Mouse (Mus musculus) lung, postnatal 4 days (tissue): Measurements from ENCODE around the gene Ppp4r2.

Experiments
- DNase-seq, 2 experiments: peaks; one replicate each; pipeline ENCODE4 v3.0.0; 2021

Gene Ppp4r2

DNA sequence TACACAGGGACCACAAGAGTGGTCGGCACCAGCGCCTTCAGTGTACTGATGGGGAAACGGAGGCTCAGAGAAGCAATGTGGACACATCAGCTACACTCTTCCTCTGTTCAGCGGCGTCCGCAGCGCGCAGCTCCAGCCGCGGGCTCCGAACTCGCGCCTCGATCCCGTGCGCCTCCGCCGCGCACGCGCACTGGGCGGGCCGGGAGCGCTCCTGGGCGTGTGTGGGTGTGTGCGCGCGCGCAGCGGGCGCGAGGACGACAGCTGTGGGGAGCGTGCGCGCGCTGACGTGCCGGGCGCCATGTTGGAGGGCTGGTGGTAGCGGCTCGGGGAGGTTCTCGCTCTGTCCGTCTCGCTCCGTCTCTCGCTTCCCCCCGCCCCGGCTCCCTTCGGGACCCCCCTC lies at the start of gene Ppp4r2:
Gene Ppp4r2 (plus strand): TSS at position 268 of the 400 bp plus-strand sequence.
- DNase-seq: peak; percentile 93 to 95

DNA sequence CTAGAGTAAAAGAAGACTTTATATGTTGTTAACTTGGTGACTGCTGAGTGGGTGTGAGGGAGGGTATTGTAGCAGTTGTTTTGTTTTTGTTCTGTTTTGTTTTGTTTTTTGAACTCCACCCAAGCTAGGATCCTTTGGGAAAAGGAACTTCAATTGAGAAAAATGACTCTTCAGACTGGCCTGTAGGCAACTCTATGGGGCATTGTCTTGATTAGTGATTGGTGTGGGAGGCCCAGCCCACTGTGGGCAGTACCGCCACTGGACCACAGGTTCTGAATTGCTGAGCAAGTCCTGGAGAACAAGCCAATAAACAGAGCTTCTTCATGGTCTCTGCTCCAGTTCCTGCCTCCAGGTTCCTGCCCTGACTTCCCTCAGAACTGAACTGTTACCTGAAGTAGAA lies 45.7 kb upstream of the Ppp4r2 start:
- no peak for DNase-seq

DNA sequence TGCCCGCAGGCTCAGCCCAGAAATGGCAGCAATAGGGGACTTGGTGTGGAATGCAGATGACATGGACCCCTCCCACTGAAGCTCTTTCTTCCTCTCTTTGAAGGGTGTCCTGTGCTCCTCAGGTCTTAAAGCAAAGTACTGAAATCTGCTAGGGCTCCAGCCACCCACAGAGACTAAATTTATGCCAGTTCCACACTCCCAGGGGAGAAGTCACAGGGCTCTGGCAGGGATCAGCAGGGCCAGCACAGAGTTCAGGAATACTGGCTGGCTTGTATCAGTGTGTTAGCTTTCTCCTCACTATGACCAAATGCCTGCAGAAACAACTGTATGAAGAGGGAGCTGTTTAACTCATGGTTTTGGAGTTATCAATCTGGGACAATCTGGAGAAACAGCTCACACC lies 44.3 kb upstream of the Ppp4r2 start:
- DNase-seq: no peak

DNA sequence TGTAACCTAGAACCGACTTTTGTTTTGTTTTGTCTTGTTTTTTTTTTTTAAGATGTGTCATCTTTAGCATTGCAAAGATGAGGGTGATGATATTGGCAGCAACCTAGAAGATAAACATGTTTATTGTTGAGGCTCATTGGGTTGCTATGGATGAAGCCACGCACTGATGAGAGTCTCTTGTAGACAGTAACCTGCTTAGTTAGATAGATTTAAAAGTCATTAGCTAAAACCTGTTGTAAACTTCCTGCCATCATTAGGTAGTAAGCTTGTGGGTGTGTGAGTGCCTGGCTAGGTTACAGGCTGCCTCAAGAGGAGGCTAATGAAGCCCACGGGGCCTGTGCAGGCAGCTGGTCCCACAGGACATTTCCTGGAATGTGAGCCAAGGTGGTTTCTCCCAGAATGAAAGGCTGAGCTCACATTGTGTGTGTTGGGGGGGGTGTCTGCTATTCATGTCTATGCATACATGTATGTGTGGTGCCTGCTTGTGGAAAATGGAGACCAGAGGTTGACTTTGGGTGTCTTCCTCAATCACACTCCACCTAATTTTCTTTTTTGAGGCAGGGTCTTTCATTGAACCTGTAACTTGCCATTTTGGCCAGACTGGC lies 41.3 kb upstream of the Ppp4r2 start:
- no peak for DNase-seq

DNA sequence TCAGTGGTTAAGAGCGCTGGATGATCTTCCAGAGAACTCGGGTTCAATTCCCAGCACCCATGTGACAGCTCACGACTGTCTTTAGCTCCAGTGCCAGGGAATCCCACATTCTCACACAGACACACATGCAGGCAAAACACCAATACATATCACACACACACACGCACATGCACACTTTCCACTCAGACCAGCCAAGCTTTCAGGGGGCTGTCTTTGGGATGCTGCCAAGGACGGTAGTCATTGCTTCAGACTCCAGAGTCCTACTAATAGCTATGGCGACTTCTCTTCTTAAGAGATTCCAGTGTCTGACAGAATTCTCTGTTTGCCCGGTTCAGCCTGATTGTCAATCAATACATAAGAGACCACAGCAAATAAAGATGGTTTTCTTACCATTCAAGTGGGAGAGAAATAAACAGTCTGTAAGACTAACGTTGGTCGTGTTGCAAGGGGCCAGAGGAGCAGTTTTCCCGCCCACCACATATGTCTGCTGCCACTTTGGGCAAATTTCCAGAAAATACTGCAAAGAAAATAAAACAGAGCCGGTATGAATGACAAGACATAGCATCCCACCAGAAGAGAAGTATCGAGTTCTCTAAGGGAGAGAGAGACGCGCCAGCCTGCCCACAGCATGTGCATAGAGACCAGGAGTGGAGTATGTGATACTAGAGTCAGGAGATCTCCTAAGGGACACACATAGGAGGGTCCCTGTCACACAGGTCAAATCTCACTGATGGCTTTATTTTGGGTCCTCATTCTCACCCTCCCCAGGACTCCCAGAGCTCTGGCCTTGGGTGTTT lies 40.3 kb upstream of the Ppp4r2 start:
- peak; percentile 14 to 36 for DNase-seq

DNA sequence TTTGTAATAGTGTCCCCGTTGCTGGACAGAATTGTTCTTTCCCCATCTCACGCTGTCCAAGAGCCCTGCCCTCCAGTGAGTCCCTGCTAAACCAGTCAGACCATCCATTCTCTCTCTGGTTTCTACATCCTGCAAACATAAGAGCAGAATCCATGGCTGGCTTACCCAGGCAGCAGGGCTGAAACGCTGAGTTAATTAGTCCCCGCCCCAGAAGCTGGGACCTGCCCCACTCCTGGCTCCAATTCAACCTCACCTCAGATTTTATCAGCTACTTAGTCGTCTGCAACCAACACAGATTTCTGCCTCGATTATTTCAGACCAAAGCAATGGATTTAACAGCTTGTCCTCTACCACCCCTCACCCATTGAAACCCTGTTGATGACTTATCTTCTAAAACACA lies 37.6 kb upstream of the Ppp4r2 start:
- DNase-seq: no peak

DNA sequence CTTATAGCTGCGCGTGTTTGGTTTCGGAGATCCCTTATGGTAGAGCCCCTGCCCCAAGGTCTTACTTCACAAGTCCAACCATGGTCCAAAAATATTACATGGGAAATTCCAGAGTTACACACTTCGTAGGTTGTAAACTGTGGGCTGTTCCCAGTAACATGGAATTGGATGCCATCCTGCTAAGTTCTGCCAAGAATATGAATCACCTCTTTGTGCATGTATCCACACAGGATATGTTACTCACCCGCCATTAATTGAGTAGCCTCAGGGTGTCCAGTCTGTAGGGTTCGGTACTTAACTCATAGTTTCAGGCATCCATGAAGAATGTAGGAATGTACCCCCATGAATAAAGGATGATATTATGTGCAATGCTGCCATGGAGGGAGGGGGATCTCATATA lies 34.1 kb upstream of the Ppp4r2 start:
- DNase-seq: no peak

DNA sequence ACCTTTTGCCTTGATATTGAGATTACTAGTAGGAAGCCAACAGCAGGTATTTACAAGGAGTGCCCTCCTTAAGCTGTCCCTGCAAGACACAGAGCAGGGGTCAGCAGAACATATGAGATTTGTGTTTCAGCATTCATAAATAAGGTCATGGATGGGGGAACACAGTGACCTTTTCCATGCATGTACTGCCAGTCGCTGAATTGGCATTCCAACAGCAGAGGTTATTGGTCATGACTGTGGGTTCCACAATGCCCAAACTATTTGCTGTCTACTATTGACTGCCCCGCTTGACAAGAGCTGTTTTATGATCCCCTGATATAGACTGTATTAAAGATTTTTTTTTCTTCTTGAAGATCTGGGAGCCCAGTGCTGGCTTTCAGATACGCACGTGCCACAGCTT lies 33.7 kb upstream of the Ppp4r2 start:
- no peak for DNase-seq

DNA sequence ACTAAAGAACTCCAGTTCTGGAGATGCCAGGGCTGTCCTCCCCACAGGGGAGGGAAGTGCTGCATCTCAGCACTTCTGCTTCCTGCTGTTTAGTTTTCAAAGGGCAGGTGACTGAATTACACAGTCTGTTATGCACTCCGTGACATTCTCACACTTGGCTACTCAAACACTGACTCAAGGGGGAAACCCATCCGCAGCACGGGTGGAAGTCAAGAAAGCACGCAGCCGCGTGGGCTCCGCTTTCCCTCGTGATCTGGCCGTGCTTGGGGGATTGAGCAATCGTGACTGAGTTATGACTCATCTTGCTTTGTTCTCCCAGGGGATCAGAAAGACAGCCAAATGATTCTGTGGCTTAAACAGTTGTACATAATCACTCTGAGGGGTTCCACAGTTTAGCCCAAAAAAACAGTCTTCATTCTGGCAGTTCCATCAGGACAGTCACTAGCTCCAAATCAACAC lies 32.9 kb upstream of the Ppp4r2 start:
- DNase-seq: peak; percentile 31 to 36

DNA sequence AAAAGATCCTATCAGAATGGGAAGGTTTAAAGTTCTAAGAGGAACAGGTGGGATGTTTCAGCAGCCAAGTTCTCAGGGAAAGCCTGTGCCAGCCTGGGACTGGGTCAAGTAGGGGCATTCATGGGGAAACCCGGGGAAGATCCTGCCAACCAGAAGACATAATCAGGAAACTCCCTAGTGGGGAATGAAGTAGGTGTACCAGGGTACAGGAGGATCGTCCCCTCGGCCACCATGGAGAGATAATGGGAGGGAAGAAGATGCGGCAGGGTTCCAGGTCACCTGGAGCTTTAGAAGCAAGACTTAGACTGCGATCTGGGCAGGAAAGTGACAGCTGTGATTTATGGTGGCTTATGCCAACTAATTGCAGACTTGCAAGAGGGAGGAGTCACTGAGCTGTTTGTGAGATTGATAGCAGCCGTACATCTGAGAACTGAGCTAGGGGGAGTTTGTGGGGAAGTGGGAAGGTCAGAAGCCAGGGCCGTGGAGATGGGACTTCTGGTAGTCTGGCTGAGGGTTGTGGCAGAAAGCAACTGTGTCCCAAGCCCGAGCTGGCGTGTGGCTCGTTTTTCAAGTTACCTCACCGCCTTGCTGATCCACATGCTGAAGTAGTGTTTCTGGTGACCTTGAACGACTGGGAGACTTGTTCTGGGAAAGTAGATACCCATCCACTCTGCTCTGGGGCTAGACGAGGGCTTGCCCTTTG lies 30.9 kb upstream of the Ppp4r2 start:
- DNase-seq: no peak

DNA sequence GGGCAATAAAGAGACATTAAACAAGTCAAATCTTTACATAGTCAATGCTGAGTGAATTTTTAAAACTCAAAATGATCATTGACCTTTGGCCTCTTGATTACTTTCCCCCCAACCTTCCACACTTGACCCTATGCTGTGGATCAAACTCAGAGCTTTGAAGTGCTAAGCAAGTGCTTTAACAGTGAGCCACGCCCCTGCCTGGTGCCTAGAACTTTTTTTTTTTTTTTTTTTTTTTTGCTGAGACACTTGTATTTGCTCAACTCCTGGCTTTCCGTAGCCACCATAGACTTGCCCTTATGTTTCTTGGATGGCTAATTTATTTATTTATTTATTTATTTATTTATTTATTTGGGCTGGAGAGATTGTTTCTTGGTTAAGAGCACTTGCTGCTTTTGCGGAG lies 30.2 kb upstream of the Ppp4r2 start:
- DNase-seq: no peak

DNA sequence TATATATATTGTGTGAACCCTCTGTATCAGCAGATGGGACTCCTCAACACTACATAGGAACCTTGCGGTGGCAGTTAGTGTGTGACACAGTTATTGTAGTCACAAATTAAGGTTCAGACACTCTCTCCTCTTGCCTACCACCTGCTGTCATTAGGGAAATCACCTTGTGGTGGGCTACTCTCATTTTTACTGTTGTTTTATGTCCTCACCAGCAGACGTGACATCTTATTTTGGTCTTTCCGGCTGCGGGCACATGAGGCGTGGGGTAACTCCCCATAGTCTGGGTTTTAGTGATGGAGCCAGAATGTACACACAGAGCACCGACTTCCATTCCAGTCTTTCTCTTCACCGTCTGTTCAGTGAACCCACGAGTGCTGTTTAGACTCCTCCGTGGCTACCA lies 26.2 kb upstream of the Ppp4r2 start:
- DNase-seq: no peak

DNA sequence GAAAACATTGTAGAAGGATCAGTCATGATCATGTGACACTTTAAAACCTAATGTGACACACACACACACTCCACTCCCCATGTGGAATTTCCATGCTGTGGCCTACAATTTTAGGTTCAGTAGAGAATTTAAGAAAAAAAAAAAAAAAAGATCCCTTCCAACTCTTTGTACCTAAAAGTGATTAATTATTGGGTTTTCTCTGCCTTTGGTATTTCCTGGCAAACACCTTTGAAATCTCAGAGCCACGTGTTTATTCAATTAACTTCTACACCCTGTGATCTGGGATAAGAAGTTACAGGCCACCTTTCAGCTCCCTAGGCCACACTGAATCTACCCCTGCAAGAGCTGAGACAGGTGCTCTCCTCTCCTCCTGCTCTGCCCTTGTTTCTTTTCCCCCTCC lies 25.7 kb upstream of the Ppp4r2 start:
- DNase-seq: no peak

DNA sequence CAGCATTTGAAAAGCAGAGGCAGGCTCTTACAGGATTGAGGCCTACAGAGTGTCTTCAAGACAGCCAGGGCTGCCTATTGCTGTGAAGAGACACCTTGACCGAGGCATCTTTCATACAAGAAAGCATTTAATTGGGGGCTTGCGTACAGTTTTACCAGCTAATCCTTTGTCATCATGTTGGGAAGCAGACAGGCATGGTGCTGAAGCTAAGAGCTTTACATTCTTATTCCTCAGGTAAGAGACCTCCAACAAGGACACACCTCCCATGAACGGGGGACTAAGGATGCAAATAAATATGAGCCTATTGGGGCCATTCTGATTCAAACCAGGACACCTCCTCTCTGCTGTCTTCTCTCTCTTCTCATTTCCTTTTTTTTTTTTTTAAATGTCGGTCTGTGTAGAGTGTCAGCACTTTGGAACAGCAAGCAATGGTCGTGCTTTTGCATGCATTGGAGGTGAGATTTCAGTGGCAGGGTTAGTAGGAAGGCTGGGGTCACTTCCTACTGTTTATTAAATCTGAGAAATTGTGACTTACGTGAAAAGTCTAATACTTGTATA lies 25.1 kb upstream of the Ppp4r2 start:
- DNase-seq: no peak

DNA sequence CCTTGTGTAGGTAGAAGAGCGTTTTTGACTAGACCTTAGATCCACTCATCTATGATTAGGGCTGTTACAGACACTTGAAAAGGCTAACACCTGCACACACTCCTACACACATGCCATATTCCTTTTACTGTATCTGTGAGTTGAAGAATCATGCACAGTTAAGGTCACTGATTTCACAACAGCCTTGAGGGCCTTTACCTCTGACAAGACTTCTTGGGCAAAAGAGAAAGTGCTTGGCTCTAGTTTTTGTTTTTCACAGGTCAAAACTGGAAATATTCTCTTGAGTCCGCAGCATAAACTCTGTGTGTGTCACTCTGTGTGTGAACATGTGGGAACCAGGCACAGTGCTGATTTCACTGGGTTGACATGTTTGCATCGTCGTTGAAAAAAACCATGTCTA lies 23.3 kb upstream of the Ppp4r2 start:
- no peak for DNase-seq

DNA sequence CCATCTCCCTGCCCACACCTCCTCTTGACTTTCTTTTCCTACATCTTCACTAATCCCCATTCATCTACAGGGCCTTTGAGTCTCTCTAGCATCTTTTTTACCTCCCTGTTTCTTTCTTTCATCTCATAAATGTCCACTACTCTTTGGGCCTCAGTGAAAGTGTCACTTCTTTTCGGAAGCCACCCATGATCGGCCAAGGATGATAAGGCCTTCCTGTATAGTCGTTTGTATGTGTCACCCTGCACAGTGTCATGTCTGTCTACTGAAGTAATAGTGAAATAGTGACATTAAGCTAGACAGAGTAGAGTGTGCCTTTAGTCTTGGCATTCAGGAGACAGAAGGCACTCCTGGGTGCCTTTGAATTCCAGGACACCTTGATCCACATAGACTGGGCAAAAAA lies 21.7 kb upstream of the Ppp4r2 start:
- no peak for DNase-seq

DNA sequence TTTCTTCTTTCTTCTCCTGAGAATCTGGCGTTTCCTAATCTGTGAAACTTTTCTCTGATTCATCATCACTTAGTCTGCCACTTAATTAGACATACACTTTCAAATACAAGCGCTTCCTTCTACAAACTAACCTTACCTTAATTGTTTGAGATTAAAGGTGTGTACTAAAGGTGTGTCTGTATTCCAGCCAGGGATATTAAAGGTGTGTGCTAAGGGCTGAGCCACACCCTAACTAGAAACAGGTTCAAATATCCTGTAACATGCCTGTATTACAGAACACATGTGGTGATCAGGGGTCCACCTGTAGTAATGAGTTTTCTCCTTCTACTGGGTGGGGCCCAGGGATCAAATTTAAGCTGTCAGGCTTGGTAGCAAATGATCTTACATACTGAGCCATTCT lies 12.1 kb upstream of the Ppp4r2 start:
- DNase-seq: no peak

DNA sequence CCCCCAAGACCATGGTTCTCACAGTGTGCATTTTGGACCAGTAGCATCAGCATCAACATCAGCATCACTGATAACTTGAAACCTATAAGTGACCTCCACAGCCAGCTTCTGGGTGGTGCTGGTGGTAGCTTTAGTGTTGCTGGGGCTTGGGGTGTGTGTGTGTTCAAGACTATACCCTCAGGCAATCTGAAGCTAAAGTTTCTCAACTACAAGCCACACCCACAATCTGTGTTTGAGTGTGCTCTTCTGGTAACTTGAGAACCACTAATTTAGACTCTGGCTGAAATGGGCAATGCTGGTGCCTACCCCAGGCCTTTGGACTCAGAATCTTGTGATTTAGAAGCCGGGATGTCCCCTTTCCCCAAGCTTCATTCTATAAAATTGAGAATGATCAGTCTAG lies 10.1 kb upstream of the Ppp4r2 start:
- DNase-seq: no peak

DNA sequence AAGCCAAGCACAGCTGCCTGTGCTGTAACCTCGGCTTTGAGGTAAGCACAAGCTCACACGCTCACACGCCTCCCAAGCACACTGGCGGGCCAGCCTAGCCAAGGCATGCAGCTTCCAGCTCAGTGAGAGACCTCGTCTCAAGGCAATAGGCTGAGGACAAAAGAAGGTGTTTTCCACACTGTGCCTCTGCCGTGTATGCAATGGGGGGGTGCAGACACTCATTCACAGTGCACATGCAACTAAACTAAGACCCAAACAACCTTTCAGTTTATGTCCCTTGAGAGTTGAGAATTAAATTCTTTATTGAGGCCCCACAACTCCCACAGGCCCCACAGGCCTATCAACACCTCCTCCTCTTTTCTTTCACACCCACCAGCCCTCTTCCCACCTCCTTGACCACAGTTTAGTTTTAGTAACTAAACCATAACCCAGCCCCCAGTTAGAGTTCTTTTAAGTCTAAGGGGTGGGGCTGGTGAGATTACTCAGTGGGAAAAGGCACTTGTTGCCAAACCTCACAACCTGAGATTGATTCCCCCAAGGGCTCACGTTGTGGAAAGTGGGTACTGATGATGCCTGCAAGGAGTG lies 8.9 kb upstream of the Ppp4r2 start:
- DNase-seq: no peak

DNA sequence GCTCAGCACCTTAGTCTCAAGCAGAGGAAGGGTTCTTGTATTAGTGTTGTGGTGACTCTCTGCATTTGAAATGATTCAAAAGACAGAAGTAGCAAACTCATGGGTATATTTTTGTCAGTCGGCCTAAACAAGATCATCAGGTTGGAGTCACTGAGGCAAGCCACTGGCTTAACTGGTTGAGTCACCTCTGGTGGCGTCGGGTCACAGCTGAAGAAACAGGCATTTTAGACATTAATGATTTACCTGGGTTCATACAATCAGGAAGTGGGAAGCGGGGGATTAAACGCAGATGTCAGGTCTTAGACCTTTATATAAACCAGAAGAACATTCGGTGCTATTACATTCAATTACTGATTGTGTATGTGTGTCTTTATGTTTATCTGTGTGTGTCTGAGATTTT lies 7.4 kb upstream of the Ppp4r2 start:
- DNase-seq: no peak

DNA sequence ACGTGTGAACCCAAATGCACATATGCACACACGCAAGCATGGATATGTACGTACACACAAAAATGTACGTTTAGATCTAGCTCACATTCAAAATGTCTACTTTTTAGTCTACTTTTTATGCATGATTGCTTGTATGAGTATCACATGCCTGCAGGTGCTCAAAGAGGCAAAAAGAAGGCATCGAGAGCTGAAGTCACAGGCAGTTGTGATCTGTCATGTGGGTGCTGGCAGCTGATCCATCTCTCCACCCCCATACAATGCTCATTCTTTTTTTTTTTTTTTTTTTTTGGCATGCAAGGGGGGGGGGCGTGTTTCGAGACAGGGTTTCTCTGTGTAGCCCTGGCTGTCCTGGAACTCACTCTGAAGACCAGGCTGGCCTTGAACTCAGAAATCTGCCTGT lies 4.9 kb upstream of the Ppp4r2 start:
- DNase-seq: no peak

DNA sequence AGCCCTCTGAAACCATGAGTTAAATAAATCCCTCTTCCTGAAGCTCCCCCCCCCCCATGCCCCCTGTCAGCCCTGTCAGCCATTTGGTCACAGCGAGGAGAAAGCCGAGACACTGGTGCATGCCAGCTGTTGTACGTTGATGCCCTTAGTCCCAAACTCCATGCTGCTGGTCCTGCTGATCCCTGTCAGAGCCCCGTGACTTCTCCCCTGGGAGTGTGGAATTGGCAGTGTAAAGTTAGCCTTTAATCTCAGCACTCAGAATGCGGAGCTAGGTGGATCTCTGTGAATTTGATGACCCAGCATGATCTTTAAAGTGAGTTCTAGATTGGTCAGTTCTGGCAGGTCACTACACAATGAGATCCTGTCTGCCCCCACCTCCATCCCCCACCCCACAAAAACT lies 3.7 kb upstream of the Ppp4r2 start:
- no peak for DNase-seq

DNA sequence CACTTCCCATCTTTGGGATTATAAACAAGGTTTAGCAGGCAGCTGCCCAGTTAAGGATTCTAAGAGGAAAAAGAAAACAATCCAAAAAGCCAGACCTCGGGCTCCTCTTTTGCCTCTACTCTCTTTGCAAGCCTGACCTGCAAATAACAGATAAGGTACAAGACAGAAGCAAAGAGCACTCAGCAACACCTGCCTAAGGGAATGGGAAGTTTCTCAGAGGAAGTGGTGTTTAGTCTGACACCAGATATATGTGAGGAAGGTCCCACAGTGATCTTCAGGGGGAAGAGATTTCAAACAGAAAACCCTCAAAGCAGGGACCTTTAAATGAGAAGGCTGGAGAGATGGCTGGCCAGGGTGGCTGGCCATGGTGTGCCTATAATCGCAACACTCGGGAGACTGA lies 2.2 kb upstream of the Ppp4r2 start:
- no peak for DNase-seq

DNA sequence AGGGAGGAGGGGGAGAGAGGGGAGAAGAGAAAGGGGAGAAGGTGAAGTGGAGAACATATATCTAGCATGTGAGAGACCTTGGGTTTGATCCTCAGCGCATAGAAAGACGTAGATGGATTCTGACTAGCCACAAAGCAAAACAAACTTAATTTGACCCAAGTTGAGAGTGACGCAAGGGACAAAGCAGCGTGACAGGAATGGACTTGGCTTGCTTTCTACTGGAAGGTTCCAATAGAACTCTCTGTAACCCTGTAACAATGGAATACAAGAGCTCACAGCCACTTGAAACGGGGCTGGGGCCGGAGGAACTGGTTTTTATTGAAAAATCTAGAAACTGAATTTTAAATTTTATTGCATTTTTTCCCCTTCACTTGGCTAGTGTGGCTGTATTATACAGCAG lies 1.7 kb upstream of the Ppp4r2 start:
- DNase-seq: no peak
